Mouse (Mus musculus) forebrain, embryonic 11.5 days (tissue): ENCODE results near the gene Prr7. TPM values are rescaled to one million over a fixed set of nuclear protein-coding genes. Genes with fewer than 3 reads are reported as not detected.

ENCODE experiments used
- ATAC-seq: fragments of 200-750 bp; cut with Nextera tagmentation; replicated peaks from 2 replicates; pipeline ENCODE4 v1.8.0; 2017; ENCODE audit warnings: moderate TSS enrichment; ENCODE audit not compliant: low FRiP score
- DNase-seq: peaks from one replicate; pipeline ENCODE4 v3.0.0-alpha.2; 2017; ENCODE audit warnings: low spot score
- H3K27ac ChIP-seq: fragments of 300-500 bp; sonication (generic); 2 replicates; pipeline ENCODE4 v1.5.1; 2014; ENCODE audit warnings: low read depth, low read length
- H3K27me3 ChIP-seq: fragments of 300-500 bp; sonication (generic); 2 replicates; pipeline ENCODE4 v1.6.1; 2014; ENCODE audit warnings: mild to moderate bottlenecking, low read length, mixed read lengths; ENCODE audit not compliant: control insufficient read depth, insufficient read depth
- H3K36me3 ChIP-seq: fragments of 300-500 bp; sonication (generic); 2 replicates; pipeline ENCODE4 v1.6.1; 2014; ENCODE audit warnings: mild to moderate bottlenecking, low read length, moderate library complexity, mixed read lengths; ENCODE audit not compliant: control insufficient read depth, insufficient read depth
- H3K4me1 ChIP-seq: fragments of 300-500 bp; sonication (generic); replicated peaks from 2 replicates; pipeline ENCODE4 v1.6.1; 2014; ENCODE audit warnings: low read length, mixed read lengths; ENCODE audit not compliant: control insufficient read depth, insufficient read depth
- H3K4me2 ChIP-seq: fragments of 300-500 bp; sonication (generic); 2 replicates; pipeline ENCODE4 v1.6.1; 2014; ENCODE audit warnings: low read depth, mild to moderate bottlenecking, low read length, moderate library complexity, mixed read lengths; ENCODE audit not compliant: severe bottlenecking
- H3K4me3 ChIP-seq: fragments of 300-500 bp; sonication (generic); 2 replicates; pipeline ENCODE4 v1.5.1; 2014; ENCODE audit warnings: low read depth, low read length
- H3K9ac ChIP-seq: fragments of 300-500 bp; sonication (generic); 2 replicates; pipeline ENCODE4 v1.6.1; 2014; ENCODE audit warnings: low read length
- H3K9me3 ChIP-seq: fragments of 300-500 bp; sonication (generic); 2 replicates; pipeline ENCODE4 v1.6.1; 2016; ENCODE audit warnings: low read length, mixed read lengths; ENCODE audit not compliant: control insufficient read depth
- WGBS: fragments of 180-500 bp; shearing (Covaris S2); extraction: QIAGEN DNeasy Blood & Tissue Kit; methylation state at CpG from one replicate; pipeline ENCODE4 v1.1.7; 2014; 5-methylcytosine and 5-hydroxymethylcytosine counted together
- microRNA-seq: library from miRNA; unstranded; fragments of <30 nt; microRNA quantifications from one replicate; pipeline ENCODE4, GENCODE M21; 2016; ENCODE audit not compliant: insufficient number of aligned reads
- polyA plus RNA-seq: library from polyadenylated mRNA; unstranded; fragments of >200 nt; fragmentation: Nextera tagmentation; extraction: Ambion mirVana; gene quantifications from 2 replicates; pipeline ENCODE4 v1.2.1, GENCODE M21; 2014

The Prr7 gene
- polyA plus RNA-seq, 1 experiment from 2014 or later = 2.3 TPM

DNA sequence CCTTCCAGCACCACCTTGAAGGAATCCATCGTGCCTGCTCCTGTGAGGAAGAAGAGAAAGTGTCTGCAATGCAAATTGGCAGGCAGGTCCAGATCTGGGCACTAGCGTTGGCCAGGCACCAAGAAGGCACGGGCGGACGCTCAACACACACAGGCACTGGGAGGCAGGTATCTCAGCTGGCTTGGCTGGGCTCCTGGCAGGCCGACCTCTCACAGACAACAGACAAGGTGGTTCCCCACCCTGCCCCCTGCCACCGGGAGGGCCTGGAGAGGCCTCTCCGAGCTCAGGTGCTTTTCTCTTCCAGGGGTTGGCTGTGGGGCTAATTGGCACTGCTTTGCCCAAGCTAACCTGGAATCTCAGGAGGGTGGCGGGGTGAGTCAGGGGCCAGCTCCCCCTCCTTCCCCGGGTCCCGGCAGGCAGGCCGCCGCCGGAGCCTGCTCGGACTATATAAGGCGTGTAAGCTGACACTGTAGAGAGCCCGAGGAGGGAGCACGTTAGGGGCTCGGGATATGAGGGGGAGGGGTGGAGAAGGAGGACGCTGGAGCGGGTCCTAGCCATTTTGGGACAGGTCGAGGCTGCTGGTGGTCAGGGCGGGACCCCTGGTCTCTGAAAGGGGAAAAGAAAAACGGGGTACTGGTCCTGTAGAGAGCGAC, 48.4 kb downstream of the Prr7 start:
- peak overlapping the region; percentile 98 for H3K4me2 ChIP-seq
- H3K4me1 ChIP-seq = peaks cover 25% of the 10 kb centered on the region
- H3K9me3 ChIP-seq = no peaks in the 10 kb centered on the region
- DNase-seq (peak; percentile 74), ATAC-seq (peak; percentile 54)
- H3K9ac ChIP-seq = peak overlapping the region; percentile 88
- H3K27ac ChIP-seq = 0 out of 2 replicates have a peak overlapping the region, but pooled peaks have one; percentile 6
- peaks cover 3% of the 10 kb centered on the region; the same call in 1 of the 2 replicates for H3K36me3 ChIP-seq
- peak overlapping the region; percentile 83 for H3K4me3 ChIP-seq
- 3% methylated on average over 25 of the region's 25 CpGs for WGBS
- no peaks in the 10 kb centered on the region for H3K27me3 ChIP-seq

DNA sequence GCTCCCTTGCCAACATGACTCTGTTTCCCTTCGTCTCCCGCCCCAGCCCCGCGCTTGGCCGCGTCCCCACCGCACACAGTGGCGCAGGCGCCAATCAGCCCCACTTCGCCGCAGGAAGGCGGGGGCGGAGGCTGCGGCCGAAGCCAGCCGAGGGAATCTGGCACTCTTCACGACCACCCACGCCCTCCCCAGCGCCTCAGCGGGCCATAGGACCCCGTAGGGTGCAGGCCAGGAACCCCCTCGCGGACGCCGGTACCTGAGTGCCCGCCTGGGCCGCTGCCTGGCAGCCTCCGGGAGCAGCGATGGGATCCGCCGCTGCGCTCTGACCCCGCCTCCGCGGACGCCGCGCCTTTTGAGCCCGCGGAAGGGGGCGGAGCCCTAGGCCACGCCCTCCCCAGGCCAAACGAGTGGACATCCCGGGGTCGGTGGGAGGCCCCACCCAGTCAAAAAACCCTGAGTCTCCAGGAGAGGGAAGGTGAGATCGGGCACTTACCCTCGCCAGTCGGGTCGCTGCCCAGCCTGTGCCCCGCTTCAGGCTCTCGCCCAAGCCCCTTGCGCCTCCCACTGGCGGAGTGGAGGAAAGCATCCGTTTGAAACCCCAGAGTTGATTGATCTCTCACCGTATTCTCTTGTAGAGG, 49.2 kb downstream of the Prr7 start, which contains the start of gene Pdlim7:
TSS of gene Pdlim7 (minus strand) at position 566 of the 638 bp plus-strand sequence.
- peaks cover 3% of the 10 kb centered on the region; the same call in 1 of the 2 replicates for H3K36me3 ChIP-seq
- 0 out of 2 replicates have a peak within 1 kb of the TSS, but pooled peaks have one; percentile 31 for H3K27ac ChIP-seq
- ATAC-seq = peak; percentile 79
- H3K4me3 ChIP-seq = peak within 1 kb of the TSS; percentile 83
- DNase-seq = peak; percentile 94
- H3K4me1 ChIP-seq = peaks cover 25% of the 10 kb centered on the region
- WGBS = under 1% methylated on average over 55 of the region's 55 CpGs
- peak within 1 kb of the TSS; percentile 88 for H3K9ac ChIP-seq
- peak within 1 kb of the TSS; percentile 98 for H3K4me2 ChIP-seq
- H3K27me3 ChIP-seq = no peaks in the 10 kb centered on the region
- no peaks in the 10 kb centered on the region for H3K9me3 ChIP-seq

DNA sequence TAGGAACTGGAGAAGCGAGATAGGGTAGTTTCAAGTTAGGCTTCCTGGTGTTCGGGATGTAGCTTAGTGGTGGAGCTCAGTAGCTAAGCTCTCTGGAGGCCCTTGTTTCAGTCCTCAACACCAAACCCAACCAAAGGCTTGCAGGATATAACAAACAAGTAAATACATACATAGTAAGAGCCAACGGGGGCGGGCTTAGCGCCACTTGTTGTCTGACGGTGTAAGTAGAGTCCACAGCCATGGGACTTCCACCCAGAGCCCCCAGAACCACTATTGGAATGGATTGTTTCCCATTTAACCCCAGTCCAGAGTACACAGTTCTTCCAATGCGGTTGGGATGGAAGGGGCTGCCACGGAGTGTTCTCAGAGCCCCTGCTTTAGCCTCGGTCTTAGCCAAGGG, 49.8 kb downstream of the Prr7 start:
- Histone ChIP-seq H3K4me3 (peak overlapping the region; percentile 83; the same call in 1 of the 2 replicates), H3K4me2 (peak overlapping the region; percentile 98), H3K9ac (no peak overlapping the region), H3K27ac (no peak overlapping the region), H3K4me1 (peaks cover 25% of the 10 kb centered on the region), H3K9me3 (no peaks in the 10 kb centered on the region), H3K36me3 (no peaks in the 10 kb centered on the region), H3K27me3 (no peaks in the 10 kb centered on the region)
- 38% methylated on average over 9 of the region's 9 CpGs for WGBS
- no peak for DNase-seq
- ATAC-seq = no peak

DNA sequence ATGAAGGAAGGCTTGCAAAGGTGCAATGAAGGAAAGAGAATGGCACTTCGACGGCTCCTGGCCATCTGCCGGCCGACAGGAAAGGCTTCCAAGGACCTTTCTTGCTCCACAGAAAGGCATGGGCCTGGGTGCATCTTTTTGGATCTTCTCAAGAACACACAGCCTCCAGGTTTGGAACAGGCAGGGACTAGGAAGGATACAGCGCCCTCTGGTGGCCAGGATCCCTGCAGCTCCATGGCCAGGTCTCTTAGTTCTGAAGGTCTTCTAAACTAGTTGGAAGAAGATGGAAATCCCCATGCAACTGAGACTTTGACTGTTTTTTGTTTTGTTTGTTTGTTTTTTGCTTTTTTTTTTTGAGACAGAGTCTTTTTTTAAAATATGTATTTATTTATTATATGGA, 52.9 kb downstream of the Prr7 start:
- no peak overlapping the region for H3K9ac ChIP-seq
- no peak overlapping the region for H3K4me2 ChIP-seq
- DNase-seq = peak; percentile 95
- 8% methylated on average over 5 of the region's 5 CpGs for WGBS
- no peak overlapping the region for H3K27ac ChIP-seq
- no peaks in the 10 kb centered on the region for H3K9me3 ChIP-seq
- H3K36me3 ChIP-seq = no peaks in the 10 kb centered on the region
- H3K27me3 ChIP-seq = no peaks in the 10 kb centered on the region
- H3K4me3 ChIP-seq = no peak overlapping the region
- ATAC-seq = no peak
- peaks cover 6% of the 10 kb centered on the region for H3K4me1 ChIP-seq

DNA sequence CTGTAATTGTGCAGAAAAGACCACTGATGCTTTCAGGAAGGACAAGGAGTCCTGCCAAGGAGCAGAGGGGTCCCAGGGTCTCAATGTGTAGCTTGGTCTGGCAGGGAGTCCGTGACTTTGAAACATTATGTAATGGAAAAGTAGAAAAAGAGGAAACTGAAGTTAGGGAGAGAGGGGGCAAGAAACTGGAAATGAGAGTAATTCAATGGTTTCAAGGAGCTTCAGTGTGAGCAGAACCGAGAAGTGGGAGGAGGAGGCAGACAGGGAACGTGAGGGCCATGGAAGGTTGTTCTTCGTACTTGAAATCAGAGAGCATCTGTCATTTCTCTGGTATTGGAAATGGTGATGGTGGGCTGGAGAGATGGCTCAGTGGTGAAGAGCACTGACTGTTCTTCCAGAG, 55.5 kb downstream of the Prr7 start:
- no peak for DNase-seq
- H3K4me2 ChIP-seq = no peak overlapping the region
- WGBS = 80% methylated on average over 4 of the region's 4 CpGs

DNA sequence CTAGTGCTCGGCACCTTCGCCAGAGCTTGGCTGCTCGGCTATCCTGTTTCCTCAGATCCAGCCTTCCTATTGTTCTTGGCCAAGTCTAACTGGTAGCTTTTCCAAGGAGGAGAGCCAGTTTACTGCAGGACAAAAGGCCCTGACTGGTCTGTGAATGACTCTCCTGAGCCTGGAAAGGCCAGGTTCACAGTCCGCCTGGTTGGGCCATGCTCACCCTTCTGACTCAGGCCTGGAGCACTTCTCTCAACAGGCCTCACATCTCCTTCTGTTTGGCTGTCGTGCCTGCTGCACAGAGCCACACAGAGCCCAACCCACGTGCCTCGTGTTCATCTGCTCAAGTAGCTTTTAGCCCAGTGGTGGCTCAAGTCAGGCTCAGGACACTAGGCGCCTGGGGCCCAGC, 58.7 kb downstream of the Prr7 start:
- no peaks in the 10 kb centered on the region for H3K36me3 ChIP-seq
- DNase-seq = no peak
- no peak for ATAC-seq
- no peaks in the 10 kb centered on the region for H3K9me3 ChIP-seq
- H3K27me3 ChIP-seq = no peaks in the 10 kb centered on the region
- H3K4me1 ChIP-seq = no peaks in the 10 kb centered on the region
- H3K9ac ChIP-seq = no peak overlapping the region
- no peak overlapping the region for H3K4me3 ChIP-seq
- WGBS = 63% methylated on average over 8 of the region's 8 CpGs
- no peak overlapping the region for H3K27ac ChIP-seq
- H3K4me2 ChIP-seq = no peak overlapping the region

More for the DNA sequence above, 55.5 kb downstream of the Prr7 start:
- Histone ChIP-seq H3K27ac (no peak overlapping the region), H3K36me3 (no peaks in the 10 kb centered on the region), H3K4me1 (no peaks in the 10 kb centered on the region), H3K27me3 (no peaks in the 10 kb centered on the region), H3K4me3 (no peak overlapping the region), H3K9me3 (no peaks in the 10 kb centered on the region), H3K9ac (no peak overlapping the region)
- no peak for ATAC-seq

Small RNA genes lying within 50 kb of the gene (microRNA-seq; reads per million reads assigned to microRNA genes)
- gene Mir6943 (not detected), gene Mir6944 (119 reads per million, percentile 36 among the genes with 10 or more reads in this experiment), gene Mir6945 (4.2 reads per million)

Other genes starting within 250 kb of the Prr7 start
- gene Prelid1, start 143.8 kb upstream of the Prr7 start, polyA plus RNA-seq = 422 and 451 TPM in 2 replicates
- gene Rab24, start 142.3 kb upstream of the Prr7 start, polyA plus RNA-seq = 84.4 and 101 TPM in 2 replicates
- 37.2 and 42.2 TPM in 2 replicates for gene Mxd3, start 134.4 kb upstream of the Prr7 start, polyA plus RNA-seq
- 90.4 and 94.2 TPM in 2 replicates for gene Lman2, start 101.5 kb upstream of the Prr7 start, polyA plus RNA-seq
- 0.33 and 0.44 TPM in 2 replicates for gene Rgs14, start 94.5 kb upstream of the Prr7 start, polyA plus RNA-seq
- not detected in 2 replicates for gene Slc34a1, start 66.1 kb upstream of the Prr7 start, polyA plus RNA-seq
- gene Pfn3, start 49.0 kb upstream of the Prr7 start, polyA plus RNA-seq = not detected in 2 replicates
- not detected in 2 replicates for gene F12, start 37.5 kb upstream of the Prr7 start, polyA plus RNA-seq
- gene Grk6, start 19.2 kb upstream of the Prr7 start, polyA plus RNA-seq = 69.5 and 79.2 TPM in 2 replicates
- 411 and 418 TPM in 2 replicates for gene Dbn1, start 23.8 kb downstream of the Prr7 start, polyA plus RNA-seq
- 165 and 185 TPM in 2 replicates for gene Pdlim7, start 49.4 kb downstream of the Prr7 start, polyA plus RNA-seq
- gene Dok3, start 65.0 kb downstream of the Prr7 start, polyA plus RNA-seq = 3.3 and 3.9 TPM in 2 replicates
- gene Ddx41, start 72.4 kb downstream of the Prr7 start, polyA plus RNA-seq = 79.3 and 79.5 TPM in 2 replicates
- 55.8 and 58.0 TPM in 2 replicates for gene Fam193b, start 106.9 kb downstream of the Prr7 start, polyA plus RNA-seq
- 51.4 and 56.5 TPM in 2 replicates for gene Tmed9, start 109.5 kb downstream of the Prr7 start, polyA plus RNA-seq
- gene B4galt7, start 135.6 kb downstream of the Prr7 start, polyA plus RNA-seq = 24.5 and 25.6 TPM in 2 replicates
- gene Caml, start 158.7 kb downstream of the Prr7 start, polyA plus RNA-seq = 65.4 and 69.7 TPM in 2 replicates
- gene Ddx46, start 170.8 kb downstream of the Prr7 start, polyA plus RNA-seq = 56.8 and 58.2 TPM in 2 replicates
- 68.4 and 74.3 TPM in 2 replicates for gene B230219D22Rik, start 228.9 kb downstream of the Prr7 start, polyA plus RNA-seq